Mouse (Mus musculus) thymus, adult 2 months (tissue): ENCODE measurements around the gene Spata45.

Experiments
- CTCF ChIP-seq: fragments of 200-500 bp; IDR thresholded peaks from 2 replicates; pipeline ENCODE4 v1.5.1; 2012; ENCODE audit warnings: mild to moderate bottlenecking, control low read depth, low read length, moderate library complexity, borderline replicate concordance; ENCODE audit not compliant: control insufficient read depth, poor library complexity, insufficient read depth; ENCODE audit errors: extremely low read depth
- POLR2A ChIP-seq: fragments of 200-500 bp; IDR thresholded peaks from 2 replicates; pipeline ENCODE4 v1.6.1; 2012; ENCODE audit warnings: mild to moderate bottlenecking, low read length, control low read depth, moderate library complexity; ENCODE audit not compliant: control insufficient read depth, poor library complexity, insufficient read depth; ENCODE audit errors: extremely low read depth

DNA sequence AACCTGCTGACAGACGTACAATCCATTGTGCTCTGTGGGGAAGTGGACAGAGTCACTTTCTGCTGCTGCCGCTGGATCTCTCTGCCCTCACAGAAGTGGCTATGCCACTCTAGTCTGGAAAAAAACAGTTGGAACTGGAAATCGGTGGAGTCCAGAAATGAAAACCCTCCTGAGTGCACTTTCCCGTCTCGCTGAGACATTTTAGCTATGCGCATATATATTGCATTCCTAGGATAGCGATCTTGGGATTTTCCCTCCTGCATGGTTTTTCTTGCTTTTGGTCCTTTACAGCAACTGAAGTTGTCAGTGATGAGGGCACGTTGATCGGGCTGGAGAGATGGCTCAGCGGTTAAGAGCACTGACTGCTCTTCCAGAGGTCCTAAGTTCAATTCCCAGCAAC is 6.3 kb upstream of the Spata45 start:
- TF ChIP-seq CTCF (no peak), POLR2A (no peak)
